Mouse (Mus musculus) midbrain, postnatal 0 days (tissue): ENCODE measurements at regions not wholly inside any gene's neighbourhood (a gene's known extent, or its start where the extent isn't known, plus 50 kb on each side); places are given as distances from the start of the nearest gene placed in this dataset.

ENCODE experiments used
- ATAC-seq: fragments of 200-750 bp; cut with Nextera tagmentation; 2 replicates; pipeline ENCODE4 v1.8.0; 2017; ENCODE audit warnings: moderate number of reproducible peaks, mild to moderate bottlenecking, moderate TSS enrichment, moderate library complexity; ENCODE audit not compliant: low FRiP score
- DNase-seq: peaks from one replicate; pipeline ENCODE4 v3.0.0-alpha.2; 2015; ENCODE audit warnings: low spot score
- H3K27ac ChIP-seq: fragments of 300-500 bp; sonication (generic); 2 replicates; pipeline ENCODE4 v1.5.1; 2014; ENCODE audit warnings: low read depth, mild to moderate bottlenecking, low read length, mixed read lengths
- H3K27me3 ChIP-seq: fragments of 300-500 bp; sonication (generic); 2 replicates; pipeline ENCODE4 v1.6.1; 2014; ENCODE audit warnings: low read length, control low read depth, mixed read lengths; ENCODE audit not compliant: insufficient read depth
- H3K36me3 ChIP-seq: fragments of 300-500 bp; sonication (generic); 2 replicates; pipeline ENCODE4 v1.6.1; 2014; ENCODE audit warnings: low read length, control low read depth, mixed read lengths; ENCODE audit not compliant: insufficient read depth
- H3K4me1 ChIP-seq: fragments of 300-500 bp; sonication (generic); 2 replicates; pipeline ENCODE4 v1.6.1; 2014; ENCODE audit warnings: mild to moderate bottlenecking, control low read depth, antibody characterized with exemption, low read length, mixed read lengths; ENCODE audit not compliant: insufficient read depth
- H3K4me2 ChIP-seq: fragments of 300-500 bp; sonication (generic); 2 replicates; pipeline ENCODE4 v1.6.1; 2014; ENCODE audit warnings: low read depth, mild to moderate bottlenecking, low read length, mixed read lengths; ENCODE audit not compliant: poor library complexity, severe bottlenecking
- H3K4me3 ChIP-seq: fragments of 300-500 bp; sonication (generic); 2 replicates; pipeline ENCODE4 v1.5.1; 2014; ENCODE audit warnings: low read depth, mild to moderate bottlenecking, low read length, moderate library complexity
- H3K9ac ChIP-seq: fragments of 300-500 bp; sonication (generic); replicated peaks from 2 replicates; pipeline ENCODE4 v1.6.1; 2014; ENCODE audit warnings: mild to moderate bottlenecking, low read length, moderate library complexity, mixed read lengths; ENCODE audit not compliant: poor library complexity, severe bottlenecking
- H3K9me3 ChIP-seq: fragments of 300-500 bp; sonication (generic); 2 replicates; pipeline ENCODE4 v1.6.1; 2016; ENCODE audit warnings: low read length, control low read depth
- CTCF ChIP-seq: IDR thresholded peaks from 2 replicates; pipeline ENCODE4 v1.5.1; 2016; ENCODE audit warnings: antibody characterized with exemption, mild to moderate bottlenecking
- WGBS: fragments of 180-500 bp; shearing (Covaris S2); extraction: QIAGEN DNeasy Blood & Tissue Kit; methylation state at CpG from one replicate; pipeline ENCODE4 v1.1.7; 2014; 5-methylcytosine and 5-hydroxymethylcytosine counted together

- DNase-seq (peak; percentile 57), ATAC-seq (no peak)
- 26% methylated on average over 4 of the region's 4 CpGs for WGBS
- Histone ChIP-seq H3K27ac (no peak overlapping the region), H3K9me3 (no peaks in the 10 kb centered on the region), H3K9ac (no peak overlapping the region), H3K27me3 (no peaks in the 10 kb centered on the region), H3K4me2 (no peak overlapping the region), H3K36me3 (no peaks in the 10 kb centered on the region), H3K4me1 (no peaks in the 10 kb centered on the region), H3K4me3 (no peak overlapping the region)
- TF ChIP-seq CTCF = peak; percentile 73
Observed at GRCm38 (mm10) chrX:76201366-76201765, 62.7 kb upstream of the Cldn34b3 start.
